Mouse (Mus musculus) heart, embryonic 16.5 days (tissue): ENCODE results near the gene Ccdc81. TPM values are rescaled to one million over a fixed set of nuclear protein-coding genes. Genes with fewer than 3 reads are reported as not detected.

ENCODE experiments used
- ATAC-seq: fragments of 200-750 bp; cut with Nextera tagmentation; replicated peaks from 2 replicates; pipeline ENCODE4 v1.8.0; 2017; ENCODE audit warnings: moderate number of reproducible peaks; ENCODE audit not compliant: insufficient read depth, low FRiP score; ENCODE audit errors: extremely low read depth
- H3K27ac ChIP-seq: fragments of 300-500 bp; sonication (generic); 2 replicates; pipeline ENCODE4 v1.5.1; 2014; ENCODE audit warnings: mild to moderate bottlenecking, low read length, control low read depth, moderate library complexity
- H3K27me3 ChIP-seq: fragments of 300-500 bp; sonication (generic); 2 replicates; pipeline ENCODE4 v1.6.1; 2014; ENCODE audit warnings: low read length, mixed read lengths; ENCODE audit not compliant: control insufficient read depth, insufficient read depth
- H3K36me3 ChIP-seq: fragments of 300-500 bp; sonication (generic); 2 replicates; pipeline ENCODE4 v1.6.1; 2014; ENCODE audit not compliant: control insufficient read depth, insufficient read depth
- H3K4me1 ChIP-seq: fragments of 300-500 bp; sonication (generic); 2 replicates; pipeline ENCODE4 v1.6.1; 2014; ENCODE audit warnings: low read length, mixed read lengths; ENCODE audit not compliant: control insufficient read depth, insufficient read depth
- H3K4me2 ChIP-seq: fragments of 300-500 bp; sonication (generic); 2 replicates; pipeline ENCODE4 v1.6.1; 2014; ENCODE audit warnings: low read depth, mild to moderate bottlenecking, control low read depth, low read length
- H3K4me3 ChIP-seq: fragments of 300-500 bp; sonication (generic); 2 replicates; pipeline ENCODE4 v1.5.1; 2014; ENCODE audit warnings: mild to moderate bottlenecking, control low read depth, low read length
- H3K9ac ChIP-seq: fragments of 300-500 bp; sonication (generic); 2 replicates; pipeline ENCODE4 v1.6.1; 2014; ENCODE audit warnings: low read length, control low read depth
- H3K9me3 ChIP-seq: fragments of 300-500 bp; sonication (generic); replicated peaks from 2 replicates; pipeline ENCODE4 v1.6.1; 2016; ENCODE audit warnings: low read length; ENCODE audit not compliant: control insufficient read depth
- WGBS: fragments of 180-500 bp; shearing (Covaris S2); extraction: QIAGEN DNeasy Blood & Tissue Kit; methylation state at CpG from one replicate; pipeline ENCODE4 v1.1.7; 2014; 5-methylcytosine and 5-hydroxymethylcytosine counted together
- polyA plus RNA-seq: library from polyadenylated mRNA; unstranded; fragments of >200 nt; fragmentation: Nextera tagmentation; extraction: Ambion mirVana; gene quantifications from 2 replicates; pipeline ENCODE4 v1.2.1, GENCODE M21; 2015

The Ccdc81 gene
- polyA plus RNA-seq, 1 experiment from 2014 or later, result 0.18 TPM

GRCm38 (mm10) chr7:89884551-89884950, 18.9 kb downstream of the Ccdc81 start:
- Histone ChIP-seq H3K9me3 (no peaks in the 10 kb centered on the region), H3K27ac (no peak overlapping the region), H3K27me3 (no peaks in the 10 kb centered on the region), H3K4me2 (no peak overlapping the region), H3K9ac (no peak overlapping the region), H3K4me1 (no peaks in the 10 kb centered on the region), H3K36me3 (no peaks in the 10 kb centered on the region), H3K4me3 (no peak overlapping the region)
- ATAC-seq, result no peak
- 30% methylated on average over 3 of the region's 3 CpGs for WGBS

- no peak overlapping the region for H3K4me3 ChIP-seq
- ATAC-seq, result no peak
- no peak overlapping the region for H3K9ac ChIP-seq
- 34% methylated on average over 1 of the region's 1 CpGs for WGBS
- H3K36me3 ChIP-seq, result no peaks in the 10 kb centered on the region
- no peak overlapping the region for H3K27ac ChIP-seq
- H3K27me3 ChIP-seq, result no peaks in the 10 kb centered on the region
- H3K4me1 ChIP-seq, result no peaks in the 10 kb centered on the region
- H3K9me3 ChIP-seq, result no peaks in the 10 kb centered on the region
- no peak overlapping the region for H3K4me2 ChIP-seq
Measured at GRCm38 (mm10) chr7:89879686-89880085, 23.7 kb downstream of the Ccdc81 start.

GRCm38 (mm10) chr7:89867221-89867620, 36.2 kb downstream of the Ccdc81 start:
- H3K4me3 ChIP-seq, result no peak overlapping the region
- H3K27ac ChIP-seq, result no peak overlapping the region
- H3K36me3 ChIP-seq, result no peaks in the 10 kb centered on the region
- no peaks in the 10 kb centered on the region for H3K9me3 ChIP-seq
- H3K4me2 ChIP-seq, result no peak overlapping the region
- no peak overlapping the region for H3K9ac ChIP-seq
- H3K27me3 ChIP-seq, result no peaks in the 10 kb centered on the region
- H3K4me1 ChIP-seq, result no peaks in the 10 kb centered on the region
- ATAC-seq, result no peak
- 55% methylated on average over 5 of the region's 5 CpGs for WGBS

- Histone ChIP-seq H3K4me3 (no peak overlapping the region), H3K27me3 (no peaks in the 10 kb centered on the region), H3K36me3 (no peaks in the 10 kb centered on the region), H3K4me1 (no peaks in the 10 kb centered on the region), H3K4me2 (no peak overlapping the region), H3K9me3 (no peaks in the 10 kb centered on the region), H3K27ac (no peak overlapping the region), H3K9ac (no peak overlapping the region)
- WGBS, result 88% methylated on average over 1 of the region's 1 CpGs
- no peak for ATAC-seq
Measured at GRCm38 (mm10) chr7:89864769-89865168, 38.7 kb downstream of the Ccdc81 start.

GRCm38 (mm10) chr7:89856440-89857217, 46.8 kb downstream of the Ccdc81 start:
- Histone ChIP-seq H3K9ac (no peak overlapping the region), H3K9me3 (no peaks in the 10 kb centered on the region), H3K27ac (no peak overlapping the region), H3K4me3 (no peak overlapping the region), H3K4me1 (no peaks in the 10 kb centered on the region), H3K27me3 (no peaks in the 10 kb centered on the region), H3K36me3 (no peaks in the 10 kb centered on the region), H3K4me2 (no peak overlapping the region)
- WGBS, result 60% methylated on average over 17 of the region's 17 CpGs
- no peak for ATAC-seq

GRCm38 (mm10) chr7:89855196-89855595, 48.2 kb downstream of the Ccdc81 start:
- H3K27ac ChIP-seq, result no peak overlapping the region
- H3K9me3 ChIP-seq, result no peaks in the 10 kb centered on the region
- no peaks in the 10 kb centered on the region for H3K4me1 ChIP-seq
- 63% methylated on average over 1 of the region's 1 CpGs for WGBS
- no peak overlapping the region for H3K4me2 ChIP-seq
- ATAC-seq, result no peak
- no peaks in the 10 kb centered on the region for H3K27me3 ChIP-seq
- no peaks in the 10 kb centered on the region for H3K36me3 ChIP-seq
- no peak overlapping the region for H3K4me3 ChIP-seq
- H3K9ac ChIP-seq, result no peak overlapping the region

- Histone ChIP-seq H3K27me3 (no peaks in the 10 kb centered on the region), H3K4me2 (no peak overlapping the region), H3K36me3 (no peaks in the 10 kb centered on the region), H3K4me3 (no peak overlapping the region), H3K9ac (no peak overlapping the region), H3K27ac (no peak overlapping the region), H3K9me3 (no peaks in the 10 kb centered on the region), H3K4me1 (no peaks in the 10 kb centered on the region)
- WGBS, result 76% methylated on average over 5 of the region's 5 CpGs
- ATAC-seq, result no peak
Measured at GRCm38 (mm10) chr7:89853131-89853530, 50.3 kb downstream of the Ccdc81 start.

- no peak overlapping the region for H3K4me3 ChIP-seq
- ATAC-seq, result no peak
- no peak overlapping the region for H3K4me2 ChIP-seq
- 70% methylated on average over 10 of the region's 10 CpGs for WGBS
- no peaks in the 10 kb centered on the region for H3K9me3 ChIP-seq
- no peaks in the 10 kb centered on the region for H3K36me3 ChIP-seq
- no peaks in the 10 kb centered on the region for H3K27me3 ChIP-seq
- H3K27ac ChIP-seq, result no peak overlapping the region
- H3K9ac ChIP-seq, result no peak overlapping the region
- H3K4me1 ChIP-seq, result no peaks in the 10 kb centered on the region
Measured at GRCm38 (mm10) chr7:89852158-89853095, 51.0 kb downstream of the Ccdc81 start.

- no peaks in the 10 kb centered on the region for H3K27me3 ChIP-seq
- no peaks in the 10 kb centered on the region for H3K36me3 ChIP-seq
- H3K4me3 ChIP-seq, result no peak overlapping the region
- H3K27ac ChIP-seq, result no peak overlapping the region
- H3K9ac ChIP-seq, result no peak overlapping the region
- no peaks in the 10 kb centered on the region for H3K4me1 ChIP-seq
- no peaks in the 10 kb centered on the region for H3K9me3 ChIP-seq
- no peak overlapping the region for H3K4me2 ChIP-seq
- no peak for ATAC-seq
- 53% methylated on average over 3 of the region's 3 CpGs for WGBS
Measured at GRCm38 (mm10) chr7:89850510-89850909, 52.9 kb downstream of the Ccdc81 start.
